Mouse (Mus musculus): ENCODE results near the gene Olfr417.
"Not testable (repeated sequence)": the region's sequence is repeated elsewhere in the genome, so short reads cannot be mapped to it uniquely, and the experiment has no call there.

Olfr417 gene

DNA sequence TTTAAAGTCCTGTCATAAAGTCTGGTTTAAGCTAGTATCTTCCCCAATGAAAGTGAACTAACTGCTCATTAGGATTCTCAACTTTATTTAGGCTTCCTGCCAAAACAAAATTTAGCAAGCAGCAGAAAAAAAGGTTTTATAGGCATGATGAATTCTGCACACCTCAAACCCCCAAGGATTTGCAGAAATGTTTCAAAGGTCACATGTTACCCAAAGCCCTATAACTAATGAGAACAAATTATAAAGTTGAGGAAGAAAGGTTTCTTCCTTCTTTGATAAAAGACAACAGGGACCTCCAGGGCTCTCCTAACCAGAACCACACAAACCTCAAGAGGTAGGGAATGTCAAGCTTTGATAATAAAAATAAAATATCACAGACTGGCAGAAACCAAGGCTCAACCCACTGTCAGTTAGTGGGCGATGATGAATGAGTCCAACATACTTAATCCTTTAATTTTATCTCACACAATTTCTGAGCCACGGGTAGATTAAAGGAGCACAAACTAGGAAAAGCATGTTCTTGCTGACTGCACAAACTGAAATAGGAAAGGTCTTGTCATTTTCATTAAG is at the start of gene Olfr417:
Gene Olfr417, plus strand, starts transcription at position 241 of the 570 bp plus-strand sequence.
- DNase-seq (ENCODE audit: low spot score): no peak

GRCm38 (mm10) chr1:174317308-174317707 is 47.6 kb upstream of the Olfr417 start:
- DNase-seq (ENCODE audit: low spot score): no peak

- DNase-seq (ENCODE audit: low spot score): no peak
Measured at GRCm38 (mm10) chr1:174330218-174330617, 34.7 kb upstream of the Olfr417 start, which contains the start of gene Mptx1. Mptx1 (plus strand) TSS chr1:174330518.

DNA sequence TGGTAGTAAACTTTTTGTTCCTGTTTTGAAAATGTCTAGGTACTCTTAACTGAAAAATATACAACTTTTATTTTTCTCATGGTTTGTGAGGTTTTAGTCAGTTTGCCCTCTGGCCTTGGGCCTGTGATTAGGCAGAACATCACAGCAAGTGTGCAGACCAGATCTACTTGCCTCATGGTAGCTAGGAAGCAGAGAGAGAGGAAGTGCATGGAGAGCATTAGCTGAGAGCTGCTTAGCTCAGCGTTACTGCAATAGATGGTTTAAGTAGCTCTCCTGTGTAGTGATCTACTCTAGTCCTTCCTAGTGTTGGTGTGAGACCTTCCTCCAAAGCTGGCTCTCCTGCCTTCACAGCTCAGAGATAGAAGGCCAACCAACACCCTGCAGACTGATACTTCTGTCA is 11.3 kb upstream of the Olfr417 start:
- not testable (repeated sequence) for DNase-seq (ENCODE audit: low spot score)

DNA sequence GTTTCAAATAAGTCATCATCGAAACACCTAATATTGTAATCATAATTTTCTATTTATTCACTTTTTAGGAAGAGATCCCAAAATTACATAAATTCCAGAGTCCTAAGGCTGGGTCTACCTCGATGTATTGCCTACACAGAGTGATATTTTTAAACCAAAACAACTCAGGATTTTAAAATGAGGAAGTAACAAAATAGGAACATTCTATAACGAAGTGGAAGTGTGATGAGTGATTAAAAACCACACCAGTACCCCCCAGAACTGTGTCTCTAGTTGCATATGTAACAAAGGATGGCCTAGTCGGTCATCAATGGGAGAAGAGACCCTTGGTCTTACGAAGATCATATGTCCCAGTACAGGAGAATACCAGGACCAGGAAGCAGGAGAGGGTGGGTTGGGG is 10.3 kb upstream of the Olfr417 start:
- DNase-seq (ENCODE audit: low spot score): no peak

- DNase-seq (ENCODE audit: low spot score): no peak
Measured at GRCm38 (mm10) chr1:174373799-174374198, 8.9 kb downstream of the Olfr417 start.

GRCm38 (mm10) chr1:174390746-174391145 is 25.8 kb downstream of the Olfr417 start, which contains the start of gene Olfr248:
Olfr248 (plus strand) TSS chr1:174391046.
- no peak for DNase-seq (ENCODE audit: low spot score)

GRCm38 (mm10) chr1:174422959-174423358 is 58.0 kb downstream of the Olfr417 start:
- DNase-seq (ENCODE audit: low spot score): no peak

DNA sequence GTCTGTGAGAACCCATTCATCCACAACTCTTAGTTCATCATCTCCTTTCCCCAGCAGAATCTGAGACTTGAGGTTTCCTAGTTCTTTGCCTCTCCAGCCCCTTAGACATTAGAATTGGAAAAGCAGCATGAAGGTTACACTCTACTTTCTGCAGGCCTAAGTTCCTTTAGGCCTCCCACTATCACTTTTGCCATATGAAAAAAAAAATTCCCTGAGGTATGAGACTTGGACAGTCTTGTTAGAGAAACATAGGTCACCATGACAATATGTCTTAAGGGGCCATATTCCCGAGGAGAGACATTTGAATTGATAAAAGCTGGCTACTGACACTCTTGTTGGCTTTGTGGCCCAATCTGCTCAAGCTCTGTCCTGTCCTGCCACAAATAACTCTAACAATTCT is 58.8 kb downstream of the Olfr417 start, which contains the start of gene Olfr414:
Gene Olfr414, plus strand, starts transcription at position 301 of the 400 bp plus-strand sequence.
- DNase-seq (ENCODE audit: low spot score): no peak
